Mouse (Mus musculus): Measurements from ENCODE around the gene Dbi.

- TF ChIP-seq CTCF (IDR thresholded peaks at IDR 0.05; ENCODE audit: extremely low read depth, insufficient read length, insufficient replicate concordance, low read depth, low read length), result no peak
- TF ChIP-seq POLR2A (IDR thresholded peaks at IDR 0.05; ENCODE audit: low read depth, low read length), result no peak
Measured at GRCm38 (mm10) chr1:120094920-120095319, 26.0 kb downstream of the Dbi start.

All from small intestine, adult 2 months (tissue).